Mouse (Mus musculus): ENCODE measurements around the gene Gm5936. TPM values are rescaled to one million over a fixed set of nuclear protein-coding genes. Genes with fewer than 3 reads are reported as not detected.

Gene Gm5936
- not detected for total RNA-seq (2023)

GRCm38 (mm10) chrX:74836842-74837522 is at the start of gene Gm5936:
TSS of gene Gm5936 (plus strand) at chrX:74837196.

Other genes with a start within 250 kb of the Gm5936 start
- gene Olfr1325, start 244.5 kb upstream of the Gm5936 start, total RNA-seq (2023) = not detected
- not detected for gene Gm5640, start 191.6 kb upstream of the Gm5936 start, total RNA-seq (2023)
- gene Gm6890, start 96.3 kb upstream of the Gm5936 start, total RNA-seq (2023) = not detected
- gene Gab3, start 248.3 kb downstream of the Gm5936 start, total RNA-seq (2023) = 23.6 TPM